Mouse (Mus musculus): ENCODE results near the gene Porcn. TPM values are rescaled to one million over a fixed set of nuclear protein-coding genes. Genes with fewer than 3 reads are reported as not detected.

The Porcn gene
- total RNA-seq, 2 experiments from 2014 or later: not detected

Other genes with a start within 250 kb of the Porcn start
- 45.1 and 78.6 TPM in 2 replicates for gene Gata1, start 228.5 kb downstream of the Porcn start, total RNA-seq (2015; ENCODE audit: low replicate concordance)
- 29.3 and 49.9 TPM in 2 replicates for gene Gata1, start 228.5 kb downstream of the Porcn start, total RNA-seq (2017; ENCODE audit: low replicate concordance)
- not detected in 2 replicates for gene Glod5, start 188.0 kb downstream of the Porcn start, total RNA-seq (2015; ENCODE audit: low replicate concordance)
- gene Glod5, start 188.0 kb downstream of the Porcn start, total RNA-seq (2017; ENCODE audit: low replicate concordance): not detected in 2 replicates
- gene Suv39h1, start 131.8 kb downstream of the Porcn start, total RNA-seq (2015; ENCODE audit: low replicate concordance): 13.1 and 20.9 TPM in 2 replicates
- 24.1 and 25.7 TPM in 2 replicates for gene Suv39h1, start 131.8 kb downstream of the Porcn start, total RNA-seq (2017; ENCODE audit: low replicate concordance)
- gene Was, start 116.0 kb downstream of the Porcn start, total RNA-seq (2015; ENCODE audit: low replicate concordance): 24.4 and 27.2 TPM in 2 replicates
- gene Was, start 116.0 kb downstream of the Porcn start, total RNA-seq (2017; ENCODE audit: low replicate concordance): 19.1 and 27.3 TPM in 2 replicates
- gene Wdr13, start 73.6 kb downstream of the Porcn start, total RNA-seq (2015; ENCODE audit: low replicate concordance): 3.1 and 7.7 TPM in 2 replicates
- 7.9 and 15.5 TPM in 2 replicates for gene Wdr13, start 73.6 kb downstream of the Porcn start, total RNA-seq (2017; ENCODE audit: low replicate concordance)
- 309 and 358 TPM in 2 replicates for gene Rbm3, start 60.6 kb downstream of the Porcn start, total RNA-seq (2015; ENCODE audit: low replicate concordance)
- 298 and 314 TPM in 2 replicates for gene Rbm3, start 60.6 kb downstream of the Porcn start, total RNA-seq (2017; ENCODE audit: low replicate concordance)
- 1.7 and 4.2 TPM in 2 replicates for gene Tbc1d25, start 30.3 kb downstream of the Porcn start, total RNA-seq (2015; ENCODE audit: low replicate concordance)
- gene Tbc1d25, start 30.3 kb downstream of the Porcn start, total RNA-seq (2017; ENCODE audit: low replicate concordance): 0.56 and 1.1 TPM in 2 replicates
- gene Ebp, start 13.0 kb downstream of the Porcn start, total RNA-seq (2015; ENCODE audit: low replicate concordance): 6.1 and 22.2 TPM in 2 replicates
- 4.0 and 13.0 TPM in 2 replicates for gene Ebp, start 13.0 kb downstream of the Porcn start, total RNA-seq (2017; ENCODE audit: low replicate concordance)
- 3.3 and 7.1 TPM in 2 replicates for gene Ftsj1, start 45.9 kb upstream of the Porcn start, total RNA-seq (2015; ENCODE audit: low replicate concordance)
- 12.3 and 14.4 TPM in 2 replicates for gene Ftsj1, start 45.9 kb upstream of the Porcn start, total RNA-seq (2017; ENCODE audit: low replicate concordance)
- 72.6 and 83.8 TPM in 2 replicates for gene Slc38a5, start 64.6 kb upstream of the Porcn start, total RNA-seq (2015; ENCODE audit: low replicate concordance)
- 74.3 and 75.3 TPM in 2 replicates for gene Slc38a5, start 64.6 kb upstream of the Porcn start, total RNA-seq (2017; ENCODE audit: low replicate concordance)
- gene Ssxb10, start 120.9 kb upstream of the Porcn start, total RNA-seq (2015; ENCODE audit: low replicate concordance): not detected in 2 replicates
- not detected in 2 replicates for gene Ssxb10, start 120.9 kb upstream of the Porcn start, total RNA-seq (2017; ENCODE audit: low replicate concordance)
- not detected in 2 replicates for gene Ssxb9, start 160.5 kb upstream of the Porcn start, total RNA-seq (2015; ENCODE audit: low replicate concordance)
- not detected in 2 replicates for gene Ssxb9, start 160.5 kb upstream of the Porcn start, total RNA-seq (2017; ENCODE audit: low replicate concordance)
- not detected in 2 replicates for gene Ssxb1, start 206.8 kb upstream of the Porcn start, total RNA-seq (2015; ENCODE audit: low replicate concordance)
- not detected in 2 replicates for gene Ssxb1, start 206.8 kb upstream of the Porcn start, total RNA-seq (2017; ENCODE audit: low replicate concordance)

All from erythroblast, adult 5-6 weeks (primary cell).